28 mouse cellular contexts compared by ENCODE assay signal in the genomic region with DNA sequence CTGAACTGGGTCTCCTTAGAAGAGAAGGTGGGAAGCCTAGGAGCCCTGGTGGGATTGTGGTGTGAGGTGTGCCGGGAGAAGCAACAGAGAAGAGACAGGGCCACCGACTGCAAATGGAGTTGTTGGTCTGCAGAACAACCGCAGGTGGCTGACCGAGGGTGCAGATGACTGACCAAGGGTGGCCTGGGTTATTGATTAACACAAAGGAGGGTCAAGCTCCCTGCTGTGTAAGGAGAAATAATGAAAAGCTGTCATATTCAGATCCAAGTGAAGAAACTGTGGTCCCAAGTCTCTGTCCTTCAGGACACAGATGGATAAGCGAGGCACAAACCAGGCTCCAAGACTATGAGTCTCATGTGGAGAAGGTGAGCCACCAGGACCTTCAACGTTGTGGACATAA. TPM values are rescaled to one million over a fixed set of nuclear protein-coding genes. Genes with fewer than 3 reads are reported as not detected.
A peak's percentile ranks its signal among the peaks of the same experiment; 100 is the strongest.
DNase-seq lines count a peak whose midpoint lies in the region; ATAC-seq and TF ChIP-seq lines count a peak whose summit lies in the region.
"Had no signal": no experiment of that assay in that cellular context is flagged by ENCODE, and none has a peak within 500 bp of the region (broad histone marks: within the 10 kb centered on the region; RNA-seq: fewer than 3 reads in every experiment).

No protein-coding gene starts in this region.

- H3K9me3 ChIP-seq in midbrain, embryonic 11.5 days (ENCODE audit: control insufficient read depth, low read length), result no peaks in the 10 kb centered on the region
- no peaks in the 10 kb centered on the region for H3K9me3 ChIP-seq in midbrain, embryonic 10.5 days (replicated peaks)
- no peaks in the 10 kb centered on the region for H3K9me3 ChIP-seq in kidney, postnatal 0 days (replicated peaks; ENCODE audit: low read length)
- H3K9me3 ChIP-seq: forebrain, embryonic 15.5 days; heart, embryonic 13.5 days; midbrain, embryonic 12.5 days; neural tube, embryonic 13.5 days had no signal

- no peaks in the 10 kb centered on the region for H3K36me3 ChIP-seq in midbrain, embryonic 11.5 days (ENCODE audit: control insufficient read depth, insufficient read depth, low read length)
- H3K36me3 ChIP-seq in midbrain, embryonic 10.5 days, result no peaks in the 10 kb centered on the region
- H3K36me3 ChIP-seq in kidney, adult 2 months (ENCODE audit: control insufficient read depth, insufficient read depth, low read length), result no peaks in the 10 kb centered on the region
- H3K36me3 ChIP-seq in kidney, postnatal 0 days (ENCODE audit: insufficient read depth, low read length), result no peaks in the 10 kb centered on the region
- H3K36me3 ChIP-seq: forebrain, embryonic 15.5 days; heart, embryonic 13.5 days; midbrain, embryonic 12.5 days; neural tube, embryonic 13.5 days had no signal

- no peak overlapping the region for H3K4me3 ChIP-seq in midbrain, embryonic 11.5 days (ENCODE audit: low read depth, low read length)
- no peak overlapping the region for H3K4me3 ChIP-seq in midbrain, embryonic 10.5 days
- peak overlapping the region; percentile 81 for H3K4me3 ChIP-seq in kidney, adult 2 months (ENCODE audit: insufficient read depth, low read depth, low read length)
- H3K4me3 ChIP-seq in kidney, postnatal 0 days (replicated peaks; ENCODE audit: low read depth, low read length), result no peak overlapping the region
- H3K4me3 ChIP-seq: forebrain, embryonic 15.5 days; gastrocnemius, adult 2 months; heart, adult 2 months; heart, embryonic 13.5 days; midbrain, embryonic 12.5 days; myocyte; neural tube, embryonic 13.5 days had no signal

- TF ChIP-seq CTCF in kidney, adult 2 months (conservative IDR thresholded peaks at IDR 0.05; ENCODE audit: insufficient read depth, insufficient read length, low read depth, low read length), result no peak
- no peak for TF ChIP-seq CTCF in kidney, postnatal 0 days (IDR thresholded peaks at IDR 0.05; ENCODE audit: low read depth)

- no peaks in the 10 kb centered on the region for H3K27me3 ChIP-seq in midbrain, embryonic 11.5 days (ENCODE audit: control insufficient read depth, insufficient read depth, low read length)
- no peaks in the 10 kb centered on the region for H3K27me3 ChIP-seq in midbrain, embryonic 10.5 days (ENCODE audit: low read depth, poor library complexity, severe bottlenecking)
- H3K27me3 ChIP-seq in kidney, adult 2 months (replicated peaks; ENCODE audit: control insufficient read depth, insufficient read depth, low read length), result no peaks in the 10 kb centered on the region
- no peaks in the 10 kb centered on the region for H3K27me3 ChIP-seq in kidney, postnatal 0 days (ENCODE audit: insufficient read depth, low read length)
- H3K27me3 ChIP-seq: forebrain, embryonic 15.5 days; midbrain, embryonic 12.5 days; neural tube, embryonic 13.5 days had no signal

- WGBS in midbrain, embryonic 11.5 days, result 81% methylated on average over 6 of the region's 6 CpGs
- WGBS in midbrain, embryonic 10.5 days, result 83% methylated on average over 6 of the region's 6 CpGs
- 37% methylated on average over 6 of the region's 6 CpGs for WGBS in kidney, adult 2 months
- WGBS in kidney, postnatal 0 days, result 64% methylated on average over 6 of the region's 6 CpGs

- DNase-seq in midbrain, embryonic 11.5 days (ENCODE audit: low spot score, missing footprints), result peak; percentile 2
- no peak for DNase-seq in midbrain, embryonic 10.5 days (ENCODE audit: low spot score)
- DNase-seq in kidney, adult 2 months, result peak; percentile 93
- DNase-seq in kidney, postnatal 0 days (ENCODE audit: low spot score), result peak; percentile 9
- peak; percentile 68 for DNase-seq in yolk sac, embryonic 10.5 days (ENCODE audit: low spot score)
- DNase-seq in adrenal gland, postnatal 14 days, result no peak
- no peak for DNase-seq in urinary bladder, adult 2 months (ENCODE audit: low spot score)
- DNase-seq: adrenal gland, adult 2 months; B cell, adult 2 months; cerebellum, adult 9-10 months; cerebellum, postnatal 36 days; gastrocnemius, adult 2 months; gastrocnemius, postnatal 36 days; heart, adult 2 months; heart, postnatal 10 days; lung, adult 2 months; lung, postnatal 14 days; right cerebral cortex, postnatal 14 days; thymus, postnatal 14 days had no signal

- no peak for ATAC-seq in midbrain, embryonic 11.5 days (ENCODE audit: low FRiP score)
- ATAC-seq in kidney, postnatal 0 days (replicated peaks; ENCODE audit: low FRiP score, low read depth), result peak; percentile 54; the same call in 1 of the 2 replicates
- ATAC-seq: activated CD4-positive, CD25-positive, alpha-beta regulatory T cell, adult 4 months; forebrain, embryonic 15.5 days; intestine, postnatal 0 days had no signal

- no peak for TF ChIP-seq POLR2A in kidney, adult 2 months (IDR thresholded peaks at IDR 0.05; ENCODE audit: low read depth, low read length)

- no peaks in the 10 kb centered on the region for H3K4me1 ChIP-seq in midbrain, embryonic 11.5 days (ENCODE audit: control insufficient read depth, insufficient read depth, low read length)
- 0 out of 2 replicates have a peak, but pooled peaks cover 2% of the 10 kb centered on the region for H3K4me1 ChIP-seq in midbrain, embryonic 10.5 days
- peaks cover 11% of the 10 kb centered on the region; the same call in 1 of the 2 replicates for H3K4me1 ChIP-seq in kidney, adult 2 months (ENCODE audit: control insufficient read depth, insufficient read depth, low read length)
- H3K4me1 ChIP-seq in kidney, postnatal 0 days (replicated peaks; ENCODE audit: insufficient read depth, low read length), result no peaks in the 10 kb centered on the region
- H3K4me1 ChIP-seq: forebrain, embryonic 15.5 days; heart, embryonic 13.5 days; midbrain, embryonic 12.5 days; neural tube, embryonic 13.5 days had no signal

- no peak overlapping the region for H3K27ac ChIP-seq in midbrain, embryonic 11.5 days (ENCODE audit: low read depth, low read length)
- no peak overlapping the region for H3K27ac ChIP-seq in midbrain, embryonic 10.5 days (replicated peaks)
- H3K27ac ChIP-seq in kidney, adult 2 months (ENCODE audit: insufficient read depth, low read depth, low read length), result peak overlapping the region; percentile 98
- peak overlapping the region; percentile 60; the same call in 1 of the 2 replicates for H3K27ac ChIP-seq in kidney, postnatal 0 days
- H3K27ac ChIP-seq: forebrain, embryonic 15.5 days; gastrocnemius, adult 2 months; heart, adult 2 months; heart, embryonic 13.5 days; hindbrain, embryonic 14.5 days; liver, embryonic 14.5 days; midbrain, embryonic 12.5 days; neural tube, embryonic 13.5 days had no signal

- no peak overlapping the region for H3K4me2 ChIP-seq in midbrain, embryonic 11.5 days
- no peak overlapping the region for H3K4me2 ChIP-seq in kidney, postnatal 0 days (ENCODE audit: low read length)
- H3K4me2 ChIP-seq: forebrain, embryonic 15.5 days; heart, embryonic 13.5 days; hindbrain, embryonic 14.5 days; midbrain, embryonic 12.5 days; neural tube, embryonic 13.5 days had no signal

- no peak overlapping the region for H3K9ac ChIP-seq in midbrain, embryonic 11.5 days (ENCODE audit: low read length)
- no peak overlapping the region for H3K9ac ChIP-seq in kidney, postnatal 0 days (ENCODE audit: low read depth, low read length)
- H3K9ac ChIP-seq: forebrain, embryonic 15.5 days; heart, embryonic 13.5 days; hindbrain, embryonic 14.5 days; liver, embryonic 14.5 days; midbrain, embryonic 12.5 days; neural tube, embryonic 13.5 days had no signal

RNA-seq across cellular contexts. Expression of a gene that starts 37.7 kb away (rescaled TPM):
- 37.4 and 38.2 TPM in 2 replicates for polyA plus RNA-seq in midbrain, embryonic 11.5 days (2014; fragmentation: Nextera tagmentation; extraction: Ambion mirVana)
- 52.9 and 68.7 TPM in 2 replicates for polyA plus RNA-seq in midbrain, embryonic 10.5 days (2016; fragmentation: Nextera tagmentation; extraction: Ambion mirVana)
- polyA plus RNA-seq in kidney, adult 2 months (2012; rRNA removed), result 334 and 342 TPM in 2 replicates
- 131 and 148 TPM in 2 replicates for polyA plus RNA-seq in kidney, postnatal 0 days (2015; fragmentation: Nextera tagmentation; extraction: Ambion mirVana)
- total RNA-seq in adrenal gland, postnatal 14 days (2021), result 153 and 188 TPM in 2 replicates
- 34.9 and 38.4 TPM in 2 replicates for polyA plus RNA-seq in urinary bladder, adult 2 months (2012; rRNA removed)

Comparison
In these comparisons a context has a peak if more than half of its experiments do, and no peak if none do; other contexts are left out.
1. DNase-seq: peak in midbrain, embryonic 11.5 days (single experiment), kidney, adult 2 months (single experiment), kidney, postnatal 0 days (single experiment) and yolk sac, embryonic 10.5 days (single experiment); none in midbrain, embryonic 10.5 days (single experiment), adrenal gland, postnatal 14 days (single experiment) and urinary bladder, adult 2 months (single experiment).
2. H3K27ac ChIP-seq: peak in kidney, adult 2 months (single experiment) and kidney, postnatal 0 days (single experiment); none in midbrain, embryonic 11.5 days (single experiment) and midbrain, embryonic 10.5 days (single experiment).